Mouse (Mus musculus): ENCODE measurements around the gene Leap2.

Leap2 gene

DNA sequence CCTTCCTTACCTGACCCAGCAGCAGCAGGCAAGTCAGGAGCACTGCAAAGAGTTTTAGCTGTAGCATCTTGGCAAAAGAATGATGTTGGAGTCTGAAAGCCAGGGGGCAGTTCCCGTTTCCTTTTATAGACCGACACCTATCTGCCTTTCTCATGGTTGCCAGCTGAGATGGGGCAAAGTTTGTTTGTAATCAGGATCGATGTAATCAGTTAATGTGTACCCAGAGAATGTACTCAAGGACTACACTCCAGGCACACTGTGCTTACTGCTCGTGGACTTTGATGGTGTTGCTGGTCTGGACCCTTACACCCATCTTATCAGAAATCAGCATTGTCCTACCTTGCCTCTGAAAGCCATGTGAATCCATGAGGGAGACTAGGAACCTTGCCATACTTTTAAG, at the start of gene Leap2:
TSS of gene Leap2 (minus strand) at position 135 of the 400 bp plus-strand sequence.
- DNase-seq: no peak

GRCm38 (mm10) chr11:53472709-53473108, 49.7 kb upstream of the Leap2 start:
- DNase-seq: no peak

- peak; percentile 97 to 98 for DNase-seq
Measured at GRCm38 (mm10) chr11:53469968-53470695, 47.2 kb upstream of the Leap2 start, which contains the start of gene Gm9837. TSS of gene Gm9837 (minus strand) at chr11:53470479.

- peak in 1 of 2 experiments; percentile 91 for DNase-seq
Measured at GRCm38 (mm10) chr11:53469294-53469967, 46.5 kb upstream of the Leap2 start.

DNA sequence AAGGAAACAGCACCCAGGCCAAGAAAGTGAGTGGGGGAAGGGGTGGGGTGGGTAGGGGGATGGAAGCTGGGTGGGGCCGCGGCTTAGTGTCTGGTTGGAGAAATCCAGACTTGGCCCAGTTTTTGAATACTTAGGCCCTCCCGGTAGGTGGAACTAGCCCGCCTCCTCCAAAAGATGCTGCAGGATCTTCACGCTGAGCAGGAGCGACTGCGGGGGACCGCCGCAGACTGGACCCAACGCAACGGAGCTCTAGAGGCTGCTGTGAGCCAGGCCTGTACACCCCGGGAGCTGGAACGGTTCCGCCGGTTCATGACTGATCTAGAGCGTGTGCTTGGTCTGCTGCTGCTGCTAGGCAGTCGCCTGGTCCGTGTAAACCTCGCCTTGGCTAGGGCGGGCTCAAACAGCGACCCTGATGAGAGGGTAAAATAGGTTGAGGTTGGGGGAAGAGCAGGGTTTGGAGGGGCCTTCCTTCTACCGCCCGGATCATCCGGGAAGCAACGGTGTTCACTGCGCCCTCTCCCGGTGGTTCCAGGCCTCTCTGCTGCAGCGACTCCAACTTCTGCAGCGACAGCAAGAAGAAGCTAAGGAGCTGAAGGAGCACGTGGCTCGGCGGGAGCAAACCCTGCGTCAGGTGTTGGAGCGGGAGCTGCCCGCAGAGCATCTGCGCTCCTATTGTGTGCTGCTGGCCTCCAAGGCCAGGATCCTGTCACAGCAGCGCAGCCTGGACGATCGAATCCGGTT, 43.4 kb upstream of the Leap2 start:
- DNase-seq: peak; percentile 93 to 95

- DNase-seq: peak in 1 of 2 experiments; percentile 21
Measured at GRCm38 (mm10) chr11:53463551-53464424, 40.8 kb upstream of the Leap2 start.

GRCm38 (mm10) chr11:53461727-53462126, 38.8 kb upstream of the Leap2 start:
- DNase-seq: peak; percentile 66 to 67

DNA sequence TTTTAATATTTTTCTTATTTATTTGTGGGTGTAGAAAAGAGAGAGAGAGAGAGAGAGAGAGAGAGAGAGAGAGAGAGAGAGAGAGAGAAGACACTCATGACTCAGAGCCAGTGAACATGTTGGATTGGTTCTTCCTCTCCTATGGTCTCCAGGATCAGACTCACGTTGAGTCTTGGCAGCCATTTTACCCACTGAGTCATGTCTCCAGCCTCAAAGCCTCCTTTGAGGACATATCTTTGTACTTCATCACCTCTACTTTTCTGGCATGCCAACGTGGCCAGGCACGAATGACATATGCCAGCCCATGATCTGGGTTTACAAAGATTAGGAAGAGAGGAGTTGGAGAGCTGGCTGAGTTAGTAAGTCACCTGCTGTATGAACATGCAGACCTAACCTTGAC, 37.2 kb upstream of the Leap2 start:
- no peak for DNase-seq

- no peak for DNase-seq
Measured at GRCm38 (mm10) chr11:53458996-53459395, 36.0 kb upstream of the Leap2 start.

- no peak for DNase-seq
Measured at GRCm38 (mm10) chr11:53457372-53457954, 34.5 kb upstream of the Leap2 start.

DNA sequence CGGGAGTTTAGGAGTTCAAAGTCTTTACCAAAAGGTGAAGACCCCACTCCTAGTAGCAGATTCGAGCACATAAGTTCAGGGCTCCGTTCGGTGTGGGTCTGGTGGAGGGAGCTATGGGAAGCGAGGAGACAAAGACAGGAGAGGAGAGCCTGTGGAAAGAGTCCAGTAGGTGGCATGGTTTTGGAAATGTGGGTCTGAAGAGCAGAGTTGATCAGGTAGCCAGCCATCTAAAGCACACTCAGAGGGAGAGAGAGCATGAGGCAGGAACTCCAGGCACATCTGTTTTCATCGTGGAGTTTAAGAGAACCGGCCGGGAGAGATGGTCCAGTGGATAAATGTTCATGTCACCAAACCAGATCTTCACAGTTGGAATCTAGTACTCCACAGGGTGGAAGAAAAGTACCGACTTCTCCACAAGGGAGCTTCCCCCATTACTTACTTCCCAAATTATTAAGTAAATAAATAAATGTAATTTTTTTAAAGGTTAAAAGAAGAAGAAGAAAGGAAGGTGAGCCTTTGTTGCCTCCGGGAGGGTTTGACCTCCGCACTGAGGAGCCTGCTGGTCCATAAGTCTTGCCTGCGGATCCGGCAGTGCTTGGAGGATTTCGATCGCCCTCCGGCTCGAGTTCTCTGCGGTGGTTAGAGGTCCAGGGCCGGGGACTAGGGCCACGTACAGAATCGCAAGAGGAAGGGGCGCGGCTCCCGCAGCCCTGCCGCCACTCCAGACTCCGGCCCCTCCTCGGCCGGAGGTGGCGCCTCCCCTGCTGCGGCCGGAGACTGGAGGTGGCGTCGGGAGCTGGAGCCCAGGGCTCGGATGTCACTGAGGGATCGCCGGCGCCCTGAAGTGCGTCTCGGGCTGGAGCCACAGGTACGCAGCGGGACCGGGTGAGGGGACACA, 33.8 kb upstream of the Leap2 start, which contains the start of the genes Gm10447 and Shroom1:
TSS of gene Gm10447 (minus strand) at position 637 of the 898 bp plus-strand sequence.
TSS of gene Shroom1 (plus strand) at position 732 of the 898 bp plus-strand sequence.
- peak; percentile 63 to 73 for DNase-seq

- no peak for DNase-seq
Measured at GRCm38 (mm10) chr11:53453031-53453430, 30.1 kb upstream of the Leap2 start.

GRCm38 (mm10) chr11:53452396-53452795, 29.4 kb upstream of the Leap2 start:
- peak; percentile 57 to 63 for DNase-seq

DNA sequence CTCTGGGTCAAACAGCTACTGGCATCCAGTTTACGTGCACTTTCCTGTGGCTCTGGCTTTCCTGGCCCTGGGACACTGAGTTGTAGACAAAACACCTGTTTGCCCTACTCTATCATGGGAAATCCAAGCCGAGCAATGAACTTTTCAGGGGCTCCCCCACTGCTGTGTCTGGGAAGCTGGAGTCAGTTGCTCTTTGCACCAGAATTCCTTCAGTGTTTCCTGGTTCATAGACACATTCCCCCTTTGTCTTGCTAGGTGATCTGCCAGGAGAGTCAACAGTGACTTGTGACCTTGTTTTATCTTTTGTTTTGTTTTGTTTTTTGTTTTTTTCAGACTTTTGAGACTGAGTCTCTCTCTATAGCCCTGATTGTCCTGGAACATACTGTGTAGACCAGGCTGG, 28.4 kb upstream of the Leap2 start:
- no peak for DNase-seq

DNA sequence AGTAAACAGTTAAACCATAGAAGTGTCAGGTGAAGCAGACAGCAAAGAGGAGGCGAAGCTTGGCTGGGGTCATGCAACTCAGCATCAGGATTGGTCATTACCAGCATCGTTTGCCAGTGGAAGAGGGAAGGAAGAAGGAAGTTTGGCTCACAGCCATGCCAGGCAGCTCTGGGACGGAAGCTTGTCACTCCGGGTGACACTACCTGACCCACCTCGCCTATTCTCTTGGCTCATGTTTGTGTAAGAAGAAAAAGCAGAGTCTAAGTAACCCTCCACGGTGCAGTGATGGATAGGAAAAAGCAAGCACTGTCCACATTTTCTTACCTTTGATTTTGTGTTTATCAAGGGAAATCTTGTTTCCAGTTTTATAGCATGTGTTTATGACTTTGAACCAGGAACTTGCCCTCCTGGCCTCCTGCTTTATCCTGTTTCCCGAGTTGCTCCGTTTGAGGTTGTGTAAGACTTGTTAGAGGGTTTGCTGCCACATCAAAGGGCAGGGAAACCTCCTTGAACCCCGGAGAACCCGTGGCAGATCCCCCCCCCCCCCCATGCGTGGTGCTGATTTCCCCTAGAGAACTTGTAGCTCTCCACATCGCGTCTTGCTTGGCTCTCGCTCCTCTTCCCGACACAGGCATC, 27.2 kb upstream of the Leap2 start:
- DNase-seq: no peak

DNA sequence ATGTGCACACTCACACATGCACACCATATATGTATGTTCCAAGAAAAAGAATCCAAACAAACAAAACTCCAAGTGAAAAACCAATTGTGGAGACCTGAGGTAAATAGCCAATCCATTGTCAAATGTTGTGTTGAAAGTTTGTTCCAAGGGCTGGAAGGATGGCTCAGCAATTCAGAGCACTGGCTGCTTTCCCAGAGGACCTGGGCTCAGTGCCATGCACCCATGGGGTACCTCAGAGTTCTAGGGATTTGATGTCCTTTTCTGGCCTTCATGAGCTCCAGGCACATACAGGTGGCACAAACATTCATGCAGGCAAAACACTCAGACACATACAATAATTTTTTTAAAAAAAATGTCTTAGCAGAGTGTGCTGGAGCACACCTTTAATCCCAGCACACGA, 25.6 kb upstream of the Leap2 start:
- DNase-seq: peak; percentile 91 to 92

DNA sequence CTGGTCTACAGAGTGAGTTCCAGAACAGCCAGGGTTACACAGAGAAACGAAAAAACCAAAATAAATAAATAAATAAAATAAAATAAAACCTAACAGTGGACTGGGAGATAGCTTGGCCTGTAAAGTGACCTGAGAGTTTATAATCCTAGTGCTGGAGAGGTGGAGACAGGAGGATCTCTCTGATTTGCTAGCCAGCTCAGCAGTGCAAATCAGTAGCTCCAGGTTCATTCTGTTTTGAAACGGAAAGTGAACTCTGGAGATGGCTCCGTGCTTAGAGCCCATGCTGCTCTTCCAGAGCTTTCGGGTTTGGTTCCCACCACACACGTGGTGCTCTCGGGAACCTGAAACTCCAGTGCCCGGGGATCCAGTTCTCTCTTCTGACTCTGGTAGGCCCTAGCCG, 25.0 kb upstream of the Leap2 start:
- DNase-seq: no peak

DNA sequence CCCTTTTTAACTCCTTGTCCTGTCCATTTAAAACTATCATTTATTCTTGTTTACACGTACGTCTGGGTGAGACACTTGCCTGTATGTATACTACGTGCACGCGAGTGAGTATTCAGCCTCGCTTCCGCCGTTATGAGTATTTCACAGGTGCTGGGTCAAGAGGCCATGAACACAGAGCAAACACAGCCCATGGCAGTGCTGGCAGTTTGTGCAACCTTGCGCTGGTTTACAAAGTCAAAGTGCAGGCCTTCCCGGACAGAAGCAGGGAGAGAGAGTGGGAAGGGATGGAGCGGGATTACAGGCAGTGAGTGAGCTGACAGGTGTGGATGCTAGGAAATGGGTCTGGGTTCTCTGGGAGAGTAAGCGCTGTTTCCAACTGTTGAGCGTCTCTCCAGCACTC, 23.2 kb upstream of the Leap2 start:
- DNase-seq: no peak

DNA sequence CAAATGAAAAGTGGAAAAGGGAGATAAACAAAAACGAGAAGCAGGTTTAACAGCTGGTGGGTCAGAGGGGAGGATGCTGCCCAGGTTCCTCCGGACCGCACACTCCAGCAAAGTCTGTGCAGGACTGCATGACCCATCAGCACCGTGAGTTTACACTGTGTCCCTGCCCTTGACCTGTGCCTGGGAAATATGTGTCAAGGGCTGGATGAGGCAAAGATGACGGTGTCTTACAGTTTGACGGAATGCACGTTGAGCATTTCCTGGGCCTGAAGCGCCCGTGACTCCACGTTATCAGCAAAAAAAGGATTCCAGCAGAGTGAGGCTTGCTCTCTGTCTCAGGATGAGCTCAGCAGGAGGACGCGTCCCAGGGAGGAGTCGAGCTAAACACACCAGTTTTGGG, 22.6 kb upstream of the Leap2 start:
- no peak for DNase-seq

DNA sequence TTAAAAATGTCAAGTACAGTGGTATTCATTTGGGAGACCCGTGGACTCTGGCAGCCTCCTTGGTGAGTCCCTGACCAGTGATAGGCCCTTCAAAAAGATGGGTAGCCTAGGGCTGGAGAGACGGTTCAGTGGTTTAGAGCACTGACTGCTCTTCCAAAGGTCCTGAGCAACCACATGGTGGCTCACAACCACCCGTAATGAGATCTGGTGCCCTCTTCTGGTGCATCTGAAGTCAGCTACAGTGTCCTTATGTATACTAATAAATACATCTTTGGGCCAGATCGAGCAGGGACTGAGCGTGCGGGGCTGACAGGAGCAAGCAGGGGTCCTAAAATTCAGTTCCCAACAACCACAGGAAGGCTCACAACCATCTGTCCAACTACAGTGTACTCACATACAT, 20.9 kb upstream of the Leap2 start:
- peak; percentile 62 to 66 for DNase-seq

All from cerebellum, postnatal 10 days (tissue).